Mouse (Mus musculus): Measurements from ENCODE around the gene Cxcl2. TPM values are rescaled to one million over a fixed set of nuclear protein-coding genes. Genes with fewer than 3 reads are reported as not detected.

Cxcl2 gene
- polyA plus RNA-seq, 1 experiment from 2014 or later: not detected

GRCm38 (mm10) chr5:90945453-90945852 is 41.8 kb downstream of the Cxcl2 start:
- H3K9ac ChIP-seq: no peak overlapping the region
- H3K4me2 ChIP-seq: no peak overlapping the region
- H3K27ac ChIP-seq: no peak overlapping the region
- peaks cover 5% of the 10 kb centered on the region; the same call in 1 of the 2 replicates for H3K36me3 ChIP-seq
- no peaks in the 10 kb centered on the region for H3K4me1 ChIP-seq
- no peaks in the 10 kb centered on the region for H3K9me3 ChIP-seq
- H3K4me3 ChIP-seq: no peak overlapping the region
- H3K27me3 ChIP-seq: no peaks in the 10 kb centered on the region
- ATAC-seq (ENCODE audit: insufficient number of reproducible peaks, insufficient read depth, low FRiP score, low TSS enrichment, low read depth): no peak
- 87% methylated on average over 2 of the region's 2 CpGs for WGBS

- 89% methylated on average over 15 of the region's 15 CpGs for WGBS
- no peak overlapping the region for H3K4me2 ChIP-seq
- H3K36me3 ChIP-seq: peaks cover 5% of the 10 kb centered on the region; the same call in 1 of the 2 replicates
- H3K27ac ChIP-seq: no peak overlapping the region
- no peaks in the 10 kb centered on the region for H3K27me3 ChIP-seq
- H3K9ac ChIP-seq: no peak overlapping the region
- no peak overlapping the region for H3K4me3 ChIP-seq
- H3K4me1 ChIP-seq: no peaks in the 10 kb centered on the region
- no peak for ATAC-seq (ENCODE audit: insufficient number of reproducible peaks, insufficient read depth, low FRiP score, low TSS enrichment, low read depth)
- no peaks in the 10 kb centered on the region for H3K9me3 ChIP-seq
These were observed 45.8 kb downstream of the Cxcl2 start for GRCm38 (mm10) chr5:90949499-90949898.

DNA sequence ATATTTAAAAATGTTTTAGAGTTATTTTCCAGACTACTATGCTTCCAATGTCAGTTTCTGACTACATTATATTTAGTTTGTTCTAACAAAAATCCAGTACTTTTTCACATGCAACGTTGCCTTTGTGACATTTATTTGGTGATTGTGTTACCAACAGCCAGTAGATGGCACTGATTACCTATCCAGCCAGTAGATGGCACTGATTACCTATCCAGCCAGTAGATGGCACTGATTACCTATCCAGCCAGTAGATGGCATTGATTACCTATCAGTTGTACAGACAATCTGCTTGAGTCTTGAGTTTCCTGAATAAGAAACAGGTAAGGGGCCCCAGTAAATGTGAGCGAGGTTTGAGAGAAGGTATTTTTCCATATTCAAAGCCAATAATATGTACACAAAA is 47.8 kb downstream of the Cxcl2 start:
- Histone ChIP-seq H3K36me3 (peaks cover 5% of the 10 kb centered on the region; the same call in 1 of the 2 replicates), H3K9me3 (no peaks in the 10 kb centered on the region), H3K27me3 (no peaks in the 10 kb centered on the region), H3K4me2 (no peak overlapping the region), H3K9ac (no peak overlapping the region), H3K27ac (no peak overlapping the region), H3K4me1 (no peaks in the 10 kb centered on the region), H3K4me3 (no peak overlapping the region)
- 29% methylated on average over 2 of the region's 2 CpGs for WGBS
- ATAC-seq (ENCODE audit: insufficient number of reproducible peaks, insufficient read depth, low FRiP score, low TSS enrichment, low read depth): no peak

GRCm38 (mm10) chr5:90952731-90953481 is 49.2 kb downstream of the Cxcl2 start:
- H3K4me2 ChIP-seq: no peak overlapping the region
- H3K4me1 ChIP-seq: no peaks in the 10 kb centered on the region
- H3K27ac ChIP-seq: no peak overlapping the region
- H3K9ac ChIP-seq: no peak overlapping the region
- no peak for ATAC-seq (ENCODE audit: insufficient number of reproducible peaks, insufficient read depth, low FRiP score, low TSS enrichment, low read depth)
- no peaks in the 10 kb centered on the region for H3K9me3 ChIP-seq
- H3K4me3 ChIP-seq: no peak overlapping the region
- H3K36me3 ChIP-seq: peaks cover 5% of the 10 kb centered on the region; the same call in 1 of the 2 replicates
- H3K27me3 ChIP-seq: no peaks in the 10 kb centered on the region
- WGBS: 81% methylated on average over 8 of the region's 8 CpGs

Other genes with a start within 250 kb of the Cxcl2 start
- 1.7 and 3.1 TPM in 2 replicates for gene Cxcl5, start 144.5 kb upstream of the Cxcl2 start, polyA plus RNA-seq (2015; fragmentation: Nextera tagmentation; extraction: Ambion mirVana)
- 8.0 and 10.0 TPM in 2 replicates for gene Ppbp, start 135.4 kb upstream of the Cxcl2 start, polyA plus RNA-seq (2015; fragmentation: Nextera tagmentation; extraction: Ambion mirVana)
- 62.7 and 65.2 TPM in 2 replicates for gene Pf4, start 131.4 kb upstream of the Cxcl2 start, polyA plus RNA-seq (2015; fragmentation: Nextera tagmentation; extraction: Ambion mirVana)
- 0.41 TPM in 1 of 2 replicates, not detected in the other for gene Cxcl3, start 117.8 kb upstream of the Cxcl2 start, polyA plus RNA-seq (2015; fragmentation: Nextera tagmentation; extraction: Ambion mirVana)
- gene Cxcl15, start 109.3 kb upstream of the Cxcl2 start, polyA plus RNA-seq (2015; fragmentation: Nextera tagmentation; extraction: Ambion mirVana): 0.13 TPM in 1 of 2 replicates, not detected in the other
- gene Cxcl1, start 12.6 kb upstream of the Cxcl2 start, polyA plus RNA-seq (2015; fragmentation: Nextera tagmentation; extraction: Ambion mirVana): 0.38 and 1.5 TPM in 2 replicates
- gene Mthfd2l, start 27.2 kb downstream of the Cxcl2 start, polyA plus RNA-seq (2015; fragmentation: Nextera tagmentation; extraction: Ambion mirVana): 60.1 and 67.4 TPM in 2 replicates
- 0.44 and 0.60 TPM in 2 replicates for gene Epgn, start 123.6 kb downstream of the Cxcl2 start, polyA plus RNA-seq (2015; fragmentation: Nextera tagmentation; extraction: Ambion mirVana)
- gene Ereg, start 170.8 kb downstream of the Cxcl2 start, polyA plus RNA-seq (2015; fragmentation: Nextera tagmentation; extraction: Ambion mirVana): 0.08 TPM in 1 of 2 replicates, not detected in the other
- gene Areg, start 235.7 kb downstream of the Cxcl2 start, polyA plus RNA-seq (2015; fragmentation: Nextera tagmentation; extraction: Ambion mirVana): 0.22 and 0.29 TPM in 2 replicates